Mouse (Mus musculus) bone marrow macrophage, adult 2 months (primary cell): ENCODE results near the gene Trim26.

Experiments
- CTCF ChIP-seq: IDR thresholded peaks from 2 replicates; pipeline ENCODE4 v1.5.1; 2012; ENCODE audit warnings: low read depth, mild to moderate bottlenecking, low read length, moderate library complexity
- POLR2A ChIP-seq: IDR thresholded peaks from 2 replicates; pipeline ENCODE4 v1.6.1; 2012; ENCODE audit warnings: mild to moderate bottlenecking, low read depth, low read length, borderline replicate concordance

DNA sequence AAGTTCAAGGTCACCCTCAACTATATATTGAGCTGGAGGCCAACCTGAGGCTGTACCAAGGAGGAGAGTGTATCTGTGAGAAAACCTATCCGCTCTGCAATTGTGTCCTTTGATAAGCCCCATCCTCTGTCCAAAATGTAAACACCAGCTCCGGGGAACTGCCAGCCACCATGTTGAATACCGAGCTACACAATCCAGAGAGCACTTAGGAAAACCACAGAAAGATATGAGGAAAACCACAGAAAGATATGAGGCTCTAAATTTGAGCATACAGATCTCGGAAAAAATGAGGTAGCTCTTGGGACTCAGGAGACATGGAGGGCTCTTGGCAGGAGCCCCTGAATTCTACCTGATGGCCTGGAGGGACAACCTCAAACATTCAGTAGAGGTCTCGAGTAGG is 56.5 kb downstream of the Trim26 start:
- TF ChIP-seq CTCF (no peak), POLR2A (no peak)
